Mouse (Mus musculus): ENCODE measurements around the gene Hs6st3.
"Not testable (repeated sequence)": the region's sequence is repeated elsewhere in the genome, so short reads cannot be mapped to it uniquely, and the experiment has no call there.

Gene Hs6st3

DNA sequence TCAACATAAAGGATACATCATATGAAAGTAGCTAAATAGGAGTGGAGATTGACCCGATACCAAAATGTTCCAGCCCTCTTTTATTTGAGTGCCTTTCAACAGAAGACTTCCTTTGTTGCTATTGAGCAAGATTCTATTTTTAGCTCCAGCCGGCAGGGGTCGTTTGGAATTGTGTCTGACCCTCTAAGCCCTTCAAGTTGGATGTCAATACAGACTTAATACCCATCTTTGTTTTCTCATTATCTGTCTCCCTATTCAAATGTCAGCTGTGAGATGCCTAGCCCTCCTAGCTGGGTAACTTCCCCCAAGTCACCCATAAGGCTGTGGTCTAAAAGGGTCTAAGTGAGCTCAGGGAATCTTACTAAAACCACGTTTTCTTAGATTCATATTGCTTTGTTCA, 312.3 kb downstream of the Hs6st3 start:
- DNase-seq (ENCODE audit: low spot score) = peak; percentile 69

DNA sequence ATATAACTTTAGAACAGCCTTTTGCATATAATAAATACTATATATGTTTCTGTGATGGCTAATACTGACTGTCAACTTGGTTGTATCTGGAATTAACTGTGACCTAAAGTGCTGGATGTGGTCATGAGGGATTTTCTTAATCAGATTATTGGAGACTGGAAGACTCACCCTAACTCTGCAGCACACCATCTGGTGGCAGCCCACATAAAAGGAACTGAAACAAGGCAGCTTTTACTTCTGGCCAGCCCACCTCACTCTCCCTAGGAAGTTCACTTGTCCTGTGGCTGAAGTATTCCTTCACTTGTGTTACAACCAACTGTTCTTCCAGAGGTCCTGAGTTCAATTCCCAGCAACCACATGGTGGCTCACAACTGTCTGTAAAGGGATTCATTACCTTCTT, 313.5 kb downstream of the Hs6st3 start:
- peak; percentile 15 for DNase-seq (ENCODE audit: low spot score)

DNA sequence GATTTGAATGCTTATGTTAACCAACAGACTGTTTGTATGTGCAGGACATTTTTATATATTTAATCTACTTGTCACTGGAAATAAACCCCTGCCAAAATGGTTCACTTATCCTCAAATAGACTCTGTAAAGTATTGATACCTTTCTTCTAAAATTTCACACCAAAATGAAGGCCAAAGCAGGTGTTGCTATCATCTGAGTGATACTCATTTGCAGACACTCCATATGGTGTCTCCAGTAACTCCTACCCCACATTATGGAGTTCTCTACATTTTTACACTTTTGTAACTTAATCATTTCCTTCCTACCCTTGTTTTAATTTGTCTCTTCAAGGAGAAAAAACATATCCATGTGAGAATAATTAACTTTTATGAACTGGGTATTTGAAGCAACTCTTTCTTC, 314.2 kb downstream of the Hs6st3 start:
- DNase-seq (ENCODE audit: low spot score) = no peak

DNA sequence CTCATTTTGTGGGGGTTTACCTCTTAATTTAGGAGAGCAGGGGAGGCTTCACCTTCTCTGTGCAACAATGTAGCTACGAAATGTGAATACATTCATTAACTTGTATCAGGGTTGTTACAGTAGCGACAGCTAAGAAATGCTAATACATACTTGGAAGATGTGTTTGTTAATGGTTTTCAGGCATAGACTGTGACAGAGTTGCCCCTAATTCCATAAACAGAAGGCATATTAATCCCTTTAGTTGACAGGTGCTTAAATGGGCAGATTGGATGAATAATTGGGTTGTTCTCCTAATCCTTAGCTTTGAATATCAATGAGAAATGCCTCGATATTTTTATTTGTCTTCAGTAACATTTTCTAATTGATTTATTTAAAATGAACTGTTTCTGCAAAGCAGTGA, 314.7 kb downstream of the Hs6st3 start:
- no peak for DNase-seq (ENCODE audit: low spot score)

DNA sequence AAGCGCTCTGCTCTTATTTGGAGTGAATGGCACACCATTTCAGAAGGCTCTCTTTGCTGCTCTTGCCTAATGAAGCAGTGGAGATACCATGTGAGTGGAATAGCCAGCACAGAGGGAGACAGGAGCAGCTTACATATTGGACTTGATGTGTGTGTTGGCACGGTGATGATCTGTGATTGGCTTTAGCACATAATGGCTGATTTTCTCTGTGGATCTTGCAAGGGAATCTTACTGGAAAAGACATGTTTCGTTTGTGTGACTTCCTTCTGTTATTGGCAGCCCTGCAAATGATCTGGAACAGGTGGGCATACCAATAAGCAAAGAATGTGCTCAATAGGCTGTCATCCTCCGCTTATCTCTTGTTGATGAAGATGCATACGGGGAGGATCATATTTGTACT, 326.2 kb downstream of the Hs6st3 start:
- no peak for DNase-seq (ENCODE audit: low spot score)

DNA sequence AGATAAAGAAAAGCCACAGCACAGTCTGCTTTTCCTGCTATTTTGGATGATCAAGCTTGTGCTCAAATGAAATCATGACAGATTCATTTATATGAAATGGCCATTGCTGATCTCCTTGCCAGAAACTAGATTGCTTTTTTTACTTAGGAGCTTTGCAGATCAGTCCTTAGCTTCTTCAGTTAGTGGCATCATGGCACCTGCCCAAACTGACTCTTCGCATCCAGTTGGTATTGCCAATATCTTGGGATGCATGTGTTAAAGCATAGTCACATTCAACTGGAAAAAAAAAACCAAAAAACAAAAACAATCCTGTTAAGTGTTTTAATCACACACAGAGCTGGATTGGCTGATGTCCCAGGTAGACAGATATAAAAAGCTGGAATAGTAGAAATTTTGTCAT, 326.7 kb downstream of the Hs6st3 start:
- DNase-seq (ENCODE audit: low spot score) = no peak

DNA sequence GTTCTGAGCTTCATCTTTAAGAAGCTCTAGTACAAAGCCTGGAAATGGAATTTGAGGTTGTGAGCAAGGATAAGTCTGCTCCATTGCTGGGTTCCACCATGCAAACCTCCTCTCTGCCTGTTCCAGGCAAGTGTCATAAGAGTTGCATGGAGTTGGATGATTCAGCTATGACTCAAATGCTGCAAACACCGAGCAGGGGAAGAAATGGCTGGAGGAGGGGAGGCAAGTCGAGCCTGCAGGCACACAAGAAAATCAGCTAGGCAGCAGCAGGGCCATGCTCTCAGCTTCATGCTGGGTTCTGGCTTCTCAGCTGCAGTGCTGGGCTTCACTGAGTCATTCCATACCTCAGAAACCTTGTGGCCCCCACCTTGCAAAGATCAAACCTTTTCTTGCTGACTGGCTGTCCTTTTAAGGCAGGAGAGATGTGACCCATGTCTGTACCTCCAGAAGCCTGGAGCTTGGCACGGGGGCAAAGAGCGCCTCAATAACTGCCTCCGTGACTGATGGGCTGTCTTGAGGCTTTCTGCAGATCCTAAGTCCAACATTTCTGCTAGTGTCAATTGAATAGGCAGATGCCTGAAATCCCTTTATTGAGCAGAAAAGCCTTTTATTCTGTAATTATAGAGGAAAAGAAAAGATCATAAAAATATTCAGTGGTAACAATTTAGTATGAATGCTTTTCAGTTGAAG, 328.9 kb downstream of the Hs6st3 start:
- DNase-seq (ENCODE audit: low spot score) = no peak

DNA sequence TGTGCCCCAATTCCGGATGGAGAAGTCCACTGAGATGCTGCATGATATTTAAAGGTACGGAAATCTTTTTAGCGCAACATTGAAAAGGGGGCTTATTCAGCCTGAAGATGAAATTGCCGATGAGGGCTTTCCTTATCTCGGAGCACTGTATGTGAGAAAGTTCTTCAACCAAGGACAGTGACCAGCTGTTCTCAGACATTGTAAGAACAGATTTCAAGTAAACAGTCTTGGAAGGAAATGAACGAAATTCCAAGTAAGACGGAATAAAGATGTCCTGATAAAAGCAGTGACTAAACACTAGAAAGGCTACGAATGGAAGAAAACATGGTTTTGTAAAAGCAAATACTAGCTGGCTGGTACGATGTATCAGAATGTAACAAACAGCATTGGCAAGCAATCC, 338.4 kb downstream of the Hs6st3 start:
- DNase-seq (ENCODE audit: low spot score) = no peak

DNA sequence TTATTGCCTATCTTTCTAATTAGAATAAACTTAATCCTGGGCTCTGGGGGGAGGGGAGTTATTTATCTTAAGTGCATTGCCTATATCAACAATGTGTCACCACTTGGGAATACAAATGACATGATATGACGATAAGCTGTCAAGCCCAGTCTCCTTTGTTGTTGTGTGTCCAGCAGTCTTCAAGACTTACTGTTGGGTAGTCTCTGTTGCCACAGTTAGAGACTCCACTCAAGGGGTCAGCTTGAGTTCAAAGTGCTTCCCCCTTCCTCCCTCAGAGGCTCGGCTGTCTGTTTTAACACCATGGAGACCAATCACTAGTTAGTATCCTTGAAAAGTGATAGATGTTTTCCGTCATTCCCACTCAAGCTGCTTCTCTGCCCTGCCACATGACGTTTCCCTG, 339.7 kb downstream of the Hs6st3 start:
- no peak for DNase-seq (ENCODE audit: low spot score)

DNA sequence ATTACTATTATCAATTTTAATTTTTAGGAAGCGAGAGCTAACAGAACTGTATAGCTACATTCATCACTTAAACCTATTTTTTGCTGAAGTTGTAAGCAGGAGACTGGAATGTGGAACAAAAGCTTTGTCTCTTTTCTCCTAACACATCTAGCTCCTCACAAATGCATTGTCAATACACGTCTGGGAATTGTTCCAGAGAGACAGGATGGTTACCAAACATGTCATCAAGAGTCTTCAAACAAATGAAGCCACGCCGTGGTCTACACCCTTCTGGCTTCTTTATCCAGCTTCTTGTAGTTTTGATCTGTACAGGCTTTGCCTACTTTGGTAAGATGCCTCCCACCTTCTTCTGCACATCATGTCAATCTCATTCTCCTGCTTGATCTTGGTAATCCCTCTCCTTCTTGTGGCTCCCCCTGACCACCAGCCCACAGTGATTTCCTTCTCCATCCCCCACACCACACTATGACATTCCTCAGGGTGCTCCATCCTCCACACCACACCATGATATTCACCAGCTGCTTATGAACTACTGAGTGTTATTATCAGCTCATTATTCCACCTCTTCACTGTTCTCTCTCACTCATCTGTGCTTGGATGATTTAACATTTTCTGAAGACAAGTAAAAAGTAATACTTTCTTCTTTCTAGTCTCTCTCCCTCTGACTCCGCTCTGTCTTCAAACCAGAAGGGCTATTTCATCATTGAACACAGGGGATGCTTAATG, 351.0 kb downstream of the Hs6st3 start:
- DNase-seq (ENCODE audit: low spot score) = no peak

DNA sequence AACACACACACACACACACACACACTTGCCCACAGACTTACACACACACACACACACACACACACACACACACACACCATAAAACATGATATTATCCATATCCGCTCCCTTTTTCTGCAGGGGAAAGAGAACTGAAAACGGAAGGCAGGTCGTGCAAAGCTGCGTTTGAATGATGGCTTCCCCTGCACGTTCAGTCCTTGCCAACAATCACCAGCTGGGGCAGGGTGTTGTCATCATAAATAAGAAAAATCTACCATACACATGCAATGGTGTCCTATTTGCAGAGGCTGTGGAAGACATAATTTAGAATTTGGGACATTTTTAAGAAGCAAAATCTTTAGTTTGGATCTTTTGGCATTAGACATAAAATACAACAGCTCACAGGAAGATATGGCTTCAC, 382.5 kb downstream of the Hs6st3 start:
- DNase-seq (ENCODE audit: low spot score) = no peak

DNA sequence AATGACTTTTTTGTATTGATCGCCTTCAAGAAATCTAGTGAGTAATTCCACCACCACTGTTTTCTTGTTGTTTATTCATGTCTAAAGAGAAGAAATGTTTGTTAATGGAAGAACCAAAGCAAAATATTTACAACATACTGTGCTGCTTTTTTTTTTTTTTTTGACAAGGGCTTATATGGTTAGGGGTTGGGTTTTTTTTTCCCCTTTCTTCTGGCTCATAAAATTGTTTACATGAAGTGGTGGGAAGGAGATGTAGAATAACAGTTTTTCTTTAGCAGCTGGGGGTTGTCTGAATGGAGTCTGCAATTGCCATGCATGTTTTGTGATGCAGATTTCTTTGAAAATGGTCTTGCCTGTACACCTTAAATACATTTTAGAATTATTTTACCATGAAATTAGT, 382.9 kb downstream of the Hs6st3 start:
- DNase-seq (ENCODE audit: low spot score) = no peak

DNA sequence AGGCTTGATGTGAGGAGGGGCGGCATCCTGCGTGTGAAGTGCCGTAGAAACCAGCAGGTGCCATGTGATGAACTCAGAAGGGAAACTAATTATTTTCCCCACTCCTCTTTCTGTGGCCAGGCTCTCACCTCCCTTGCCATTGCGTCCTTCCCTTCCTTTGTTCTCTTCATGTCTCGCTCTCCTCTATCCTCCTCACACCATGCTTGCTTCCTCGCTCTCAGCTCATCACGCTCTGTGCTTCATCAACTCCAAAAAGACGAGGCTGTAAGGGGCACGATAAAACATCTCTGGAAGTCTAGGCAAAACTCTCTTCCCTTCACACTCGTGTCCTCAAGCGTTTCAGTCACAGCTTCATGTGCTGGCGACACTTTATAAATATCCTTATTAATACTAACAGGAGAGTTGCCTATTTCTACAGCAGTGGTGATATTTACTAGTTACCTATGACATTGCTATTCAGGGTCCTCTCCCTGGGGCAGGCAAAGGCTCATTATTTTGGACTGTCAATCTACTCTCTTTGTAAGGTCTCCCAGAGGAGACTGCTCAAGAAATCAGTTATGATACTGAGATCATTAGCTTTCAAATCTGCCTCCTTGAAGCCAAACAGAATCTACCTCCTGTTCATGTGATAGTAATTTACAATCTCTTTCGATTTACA, 394.9 kb downstream of the Hs6st3 start:
- DNase-seq (ENCODE audit: low spot score) = no peak

DNA sequence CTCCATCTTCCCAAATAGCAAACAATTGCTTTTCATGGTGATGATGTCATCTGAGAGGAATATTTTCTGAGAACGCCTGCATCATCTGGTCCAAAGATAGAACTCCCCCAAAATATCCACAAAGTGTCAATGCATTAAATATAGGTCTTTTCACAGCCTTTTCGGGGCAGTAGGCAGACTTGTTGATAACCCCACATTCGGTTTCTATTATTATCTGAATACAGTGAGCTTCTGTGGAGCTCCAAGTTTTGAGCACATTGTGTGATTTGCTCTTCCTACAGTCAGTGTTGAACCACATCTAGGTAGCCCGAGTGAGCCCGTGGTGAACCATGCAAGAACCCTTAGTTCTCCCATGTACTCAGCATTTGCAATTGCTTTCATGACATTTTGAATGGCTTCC, 402.4 kb downstream of the Hs6st3 start:
- DNase-seq (ENCODE audit: low spot score) = no peak

DNA sequence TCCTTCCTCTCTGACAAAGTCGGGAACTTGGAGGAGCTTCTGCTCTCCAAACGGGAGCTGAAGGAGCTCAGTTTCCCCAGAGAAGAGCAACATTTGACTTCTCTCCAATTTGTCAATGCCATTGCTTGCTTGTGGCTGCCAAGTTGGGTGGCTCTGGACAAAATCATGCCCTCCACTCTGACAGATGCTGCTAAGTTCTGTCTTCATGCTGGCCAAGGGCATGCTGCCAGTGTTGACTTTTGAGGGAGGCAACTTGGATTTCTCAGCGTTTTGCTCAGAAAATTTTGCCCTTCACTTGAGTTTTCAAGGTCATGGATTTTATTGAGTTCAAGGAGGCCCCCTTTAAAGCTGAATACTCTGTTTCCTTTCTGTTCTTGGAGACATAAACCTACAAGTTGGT, 406.5 kb downstream of the Hs6st3 start:
- DNase-seq (ENCODE audit: low spot score) = no peak

DNA sequence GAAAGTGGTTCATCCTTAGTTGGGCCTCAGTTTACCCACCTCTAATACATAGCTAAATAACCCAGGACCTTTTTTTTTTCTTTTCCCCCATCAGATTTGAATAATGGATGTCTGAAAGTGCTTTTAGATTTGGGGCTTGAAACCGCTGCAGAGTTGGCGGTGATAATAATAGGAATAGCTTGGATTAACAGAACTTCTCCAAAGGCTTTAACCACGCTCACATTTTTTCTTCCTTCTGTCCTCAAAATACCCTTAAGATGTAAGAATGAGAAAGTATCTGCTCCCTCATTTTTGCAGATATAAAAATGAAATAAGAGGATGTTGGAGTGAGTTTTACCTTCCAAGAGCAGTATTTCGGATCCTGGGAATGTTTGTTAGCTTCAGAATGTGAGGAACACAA, 420.2 kb downstream of the Hs6st3 start:
- DNase-seq (ENCODE audit: low spot score) = no peak

DNA sequence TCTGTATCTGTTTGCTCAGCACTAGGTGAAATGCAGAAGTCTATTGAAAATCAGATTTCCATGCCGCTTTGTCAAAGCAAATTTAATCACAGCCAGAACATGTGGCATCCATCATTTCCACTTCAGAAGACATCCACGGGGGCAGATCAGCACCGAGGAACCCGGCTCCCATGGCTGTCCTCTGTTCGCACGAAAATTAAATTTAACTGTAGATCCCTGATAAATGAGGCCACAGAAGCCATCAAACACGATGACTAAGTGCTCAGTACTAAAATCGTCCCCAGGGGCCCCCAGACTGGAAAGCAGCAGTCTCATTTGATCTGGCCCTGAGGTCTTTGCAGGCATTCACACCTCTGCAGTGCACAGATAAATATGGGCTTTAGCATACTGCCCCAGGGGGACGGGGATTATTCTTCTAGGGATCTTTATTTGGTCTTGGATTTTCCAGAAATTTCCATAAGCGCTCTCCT, 443.9 kb downstream of the Hs6st3 start:
- peak; percentile 61 for DNase-seq (ENCODE audit: low spot score)

DNA sequence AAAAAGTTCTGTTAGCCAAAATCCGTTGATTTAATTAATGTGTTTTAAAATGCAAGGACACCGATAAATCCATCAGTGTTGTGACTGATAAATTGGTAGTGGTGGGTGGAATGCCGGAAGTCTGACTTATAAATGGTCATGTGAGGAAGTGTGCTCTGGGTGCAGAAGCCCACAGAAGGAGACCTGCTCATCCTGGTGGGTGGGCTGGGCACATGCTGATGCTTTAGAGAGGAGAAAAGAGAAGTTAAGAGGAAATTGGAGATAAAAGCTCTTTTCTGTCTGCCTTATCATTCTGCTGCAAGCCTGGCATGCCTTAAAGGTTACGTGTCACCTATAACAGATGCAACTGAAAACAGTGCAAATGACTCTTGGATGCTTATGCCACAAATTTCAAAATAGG, 446.9 kb downstream of the Hs6st3 start:
- no peak for DNase-seq (ENCODE audit: low spot score)

DNA sequence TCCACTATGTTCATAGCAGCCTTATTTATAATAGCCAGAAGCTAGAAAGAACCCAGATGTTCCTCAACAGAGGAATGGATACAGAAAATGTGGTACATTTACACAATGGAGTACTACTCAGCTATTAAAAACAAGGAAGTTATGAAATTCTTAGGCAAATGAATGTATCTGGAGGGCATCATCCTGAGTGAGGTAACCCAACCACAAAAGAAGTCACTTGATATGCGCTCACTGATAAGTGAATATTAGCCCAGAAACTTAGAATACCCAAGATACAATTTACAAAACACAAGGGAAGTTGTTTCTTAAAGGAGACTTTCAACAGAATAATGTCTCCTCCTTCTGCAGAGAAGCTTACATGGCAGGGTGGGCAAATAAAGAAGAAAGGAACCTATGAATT, 449.2 kb downstream of the Hs6st3 start:
- not testable (repeated sequence) for DNase-seq (ENCODE audit: low spot score)

DNA sequence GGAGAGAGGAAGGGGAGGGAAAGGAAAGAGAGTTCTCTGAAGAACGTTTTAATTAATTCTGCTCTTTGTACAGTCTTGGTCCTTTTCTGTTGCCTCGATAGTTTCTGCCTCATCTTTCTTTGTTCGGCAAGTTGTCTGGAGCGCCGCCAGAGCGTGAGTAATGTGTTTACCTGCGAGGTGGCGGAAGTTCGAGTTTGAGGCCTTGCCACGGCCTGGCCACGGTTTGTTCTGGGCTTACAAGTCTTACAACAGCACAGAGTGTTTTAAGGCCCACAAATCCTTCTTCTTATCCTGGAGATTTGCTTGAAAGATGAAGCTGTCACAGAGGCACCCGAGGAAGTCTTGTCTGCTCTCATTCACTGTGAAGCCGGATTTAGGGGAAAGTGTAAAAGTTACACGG, 466.2 kb downstream of the Hs6st3 start:
- DNase-seq (ENCODE audit: low spot score) = no peak

DNA sequence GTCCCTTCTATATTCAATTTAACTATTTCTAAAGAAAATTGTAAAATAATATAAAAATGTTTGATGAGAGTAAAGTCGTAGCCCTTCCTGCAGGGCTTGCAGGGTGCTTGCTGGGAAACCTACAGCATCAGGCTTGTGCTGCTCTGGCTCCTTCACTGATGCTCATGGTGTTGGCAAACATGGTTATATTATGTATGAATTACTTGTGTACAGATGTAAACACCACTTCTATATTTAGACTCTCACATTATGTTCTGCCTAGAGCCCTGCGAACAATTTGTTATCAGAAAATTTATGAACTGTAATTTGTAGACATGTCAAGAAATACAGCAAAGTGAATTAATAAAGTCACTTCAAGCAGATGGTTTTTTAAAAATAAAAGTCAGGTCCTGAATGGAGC, 474.7 kb downstream of the Hs6st3 start:
- no peak for DNase-seq (ENCODE audit: low spot score)

DNA sequence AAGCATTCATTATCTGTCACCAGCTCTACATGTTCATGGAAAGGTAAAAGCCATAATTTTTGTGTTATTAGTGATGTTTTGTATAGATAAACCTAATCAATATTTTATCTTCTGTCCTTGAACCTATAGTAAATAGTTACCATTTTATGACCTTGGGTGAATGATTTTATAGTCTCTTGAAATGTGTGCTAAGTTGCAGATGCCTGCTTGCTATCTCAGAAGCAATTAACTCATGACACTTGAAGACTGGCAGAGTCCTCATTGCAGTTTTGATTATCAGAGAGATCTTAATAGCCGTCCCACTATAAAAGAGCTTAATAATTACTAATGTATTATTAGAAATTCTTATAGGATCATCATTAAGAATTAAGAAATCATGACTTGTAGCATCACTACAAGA, 491.0 kb downstream of the Hs6st3 start:
- DNase-seq (ENCODE audit: low spot score) = no peak

DNA sequence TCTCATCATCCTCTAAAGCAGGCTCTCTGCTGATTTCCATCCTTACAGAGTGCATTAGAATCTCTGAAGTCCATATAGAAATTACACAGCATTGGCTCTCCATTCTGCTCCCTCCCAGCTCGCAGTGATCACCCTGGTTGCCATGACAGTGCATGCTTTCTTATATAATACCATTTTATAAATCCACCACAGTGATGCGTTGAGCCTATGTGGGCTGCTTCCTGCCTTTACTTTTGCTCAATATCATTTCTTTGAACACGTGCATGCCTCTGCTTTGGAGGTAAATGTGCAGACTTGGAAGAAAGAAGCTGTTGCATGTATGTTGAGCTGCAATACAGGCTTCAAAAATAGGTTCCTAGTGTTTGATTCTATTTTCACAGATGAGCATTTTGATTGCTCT, 494.9 kb downstream of the Hs6st3 start:
- no peak for DNase-seq (ENCODE audit: low spot score)
